Mouse (Mus musculus): ENCODE data around the gene Cldn13.

Gene Cldn13

GRCm38 (mm10) chr5:134933281-134933680 is 18.0 kb upstream of the Cldn13 start:
- DNase-seq, result no peak

- peak; percentile 31 for DNase-seq
These were observed 17.6 kb upstream of the Cldn13 start for GRCm38 (mm10) chr5:134932903-134933276.

DNA sequence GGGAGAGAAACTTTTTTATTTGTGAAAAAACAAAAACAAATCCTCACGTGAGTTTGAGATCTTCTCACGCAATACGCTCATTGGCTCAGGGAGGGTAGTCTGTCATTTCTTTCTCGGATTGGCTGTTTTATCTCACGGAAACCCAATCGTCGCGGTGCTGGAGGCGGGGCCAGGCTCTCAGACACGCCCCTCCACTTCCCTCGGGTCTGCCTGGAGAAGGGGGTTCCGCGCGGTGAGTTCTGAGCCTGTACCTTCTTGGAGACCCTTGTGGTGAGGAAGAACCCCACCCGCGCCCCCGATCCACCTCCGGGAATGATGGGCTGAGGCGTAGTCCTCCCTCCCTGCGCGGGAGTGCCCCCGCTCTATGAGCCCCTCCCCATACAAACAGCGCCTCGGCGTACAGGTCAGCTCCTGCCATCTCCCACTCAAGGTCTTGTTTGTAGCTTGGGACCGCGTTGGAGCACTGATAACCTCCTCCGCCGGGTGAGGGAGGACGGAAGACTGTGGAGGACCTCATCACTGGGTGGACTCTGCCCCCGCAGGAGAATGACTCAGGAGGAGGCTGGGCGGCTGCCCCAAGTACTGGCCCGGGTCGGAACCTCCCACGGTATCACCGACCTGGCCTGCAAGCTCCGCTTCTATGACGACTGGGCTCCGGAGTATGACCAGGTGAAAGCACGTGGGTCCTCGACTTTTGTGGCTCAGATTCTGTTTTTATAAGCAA is 17.0 kb upstream of the Cldn13 start, which contains the start of gene Mettl27:
TSS of gene Mettl27 (plus strand) at position 190 of the 724 bp plus-strand sequence.
- DNase-seq, result peak; percentile 55

DNA sequence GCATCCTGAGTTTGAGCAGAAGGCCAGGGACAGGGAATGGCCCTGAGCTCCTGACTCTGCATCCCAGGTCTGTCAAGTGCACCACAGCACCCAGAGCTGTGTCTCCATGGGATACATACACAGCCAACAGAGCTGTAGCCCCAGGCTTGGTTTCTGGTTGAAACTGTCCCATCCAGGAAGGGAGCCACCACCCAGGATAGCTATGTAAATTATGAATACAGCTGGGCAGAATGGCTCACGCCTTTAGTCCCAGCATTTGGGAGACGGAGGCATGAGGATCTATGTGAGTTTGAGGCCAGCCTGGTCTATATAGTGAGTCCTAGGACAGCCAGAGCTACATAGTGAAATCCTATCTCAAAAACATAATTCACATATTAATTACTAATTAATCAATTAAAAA is 14.7 kb upstream of the Cldn13 start:
- no peak for DNase-seq

DNA sequence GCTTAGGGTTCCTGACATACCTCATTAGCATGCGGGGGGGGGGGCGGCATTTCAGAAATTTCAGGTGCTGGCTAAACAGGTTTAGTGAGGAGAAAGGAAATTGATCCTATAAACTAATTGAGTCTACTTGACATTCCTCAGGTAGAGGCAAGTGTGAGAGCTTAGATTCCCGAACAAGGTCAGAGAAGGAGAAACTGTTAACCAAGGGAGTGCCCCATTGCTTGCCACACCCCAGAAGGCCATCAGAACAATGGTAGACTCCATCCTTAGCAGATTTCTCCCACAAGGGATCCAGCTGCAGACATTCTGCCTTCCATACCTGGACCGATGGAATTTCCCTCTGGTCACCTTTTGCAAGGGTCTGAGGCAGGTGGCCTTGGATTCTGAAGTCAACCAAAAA is 11.4 kb upstream of the Cldn13 start:
- DNase-seq, result no peak

DNA sequence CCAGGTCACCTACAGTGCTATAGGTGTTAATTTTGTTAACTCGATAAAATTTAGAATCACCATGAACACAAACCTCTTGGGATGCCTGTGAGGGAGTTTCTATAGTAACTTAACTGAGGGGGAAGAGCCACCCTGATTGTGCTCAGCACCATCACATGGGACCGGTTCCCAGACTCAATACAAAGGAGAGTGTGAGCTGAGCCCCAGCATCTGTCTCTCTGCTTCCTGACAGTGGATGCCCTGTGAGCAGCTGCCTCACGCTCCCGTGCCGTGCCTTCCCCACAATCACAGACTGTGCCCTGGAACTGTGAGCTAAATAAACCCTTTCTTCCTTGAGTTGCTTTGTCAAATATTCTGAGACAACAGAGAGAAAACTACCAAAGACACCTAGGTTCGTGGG is 7.8 kb upstream of the Cldn13 start:
- no peak for DNase-seq

GRCm38 (mm10) chr5:134921106-134921505 is 5.8 kb upstream of the Cldn13 start:
- no peak for DNase-seq

GRCm38 (mm10) chr5:134920106-134920687 is 4.9 kb upstream of the Cldn13 start:
- DNase-seq, result no peak

DNA sequence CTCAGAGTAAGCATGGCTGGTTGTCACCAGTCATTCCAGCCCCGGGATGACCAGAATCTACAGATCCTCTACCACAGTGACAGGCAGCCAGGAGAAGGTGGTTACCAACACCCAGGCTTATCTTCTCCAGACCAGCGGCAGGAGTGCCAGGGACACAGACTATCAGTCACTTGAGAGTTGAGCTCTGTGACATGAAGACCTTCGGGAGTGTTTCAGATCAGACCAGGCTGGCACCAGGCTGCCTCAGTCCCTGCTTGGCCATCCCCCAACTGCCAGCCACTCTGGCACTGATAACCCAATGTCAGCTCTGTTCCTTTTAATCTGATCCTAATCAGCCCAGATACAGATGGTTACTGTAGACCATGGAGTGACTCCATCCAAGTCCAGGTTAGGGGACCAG is 3.8 kb upstream of the Cldn13 start:
- DNase-seq, result no peak

GRCm38 (mm10) chr5:134918071-134918832 is 2.9 kb upstream of the Cldn13 start:
- peak; percentile 7 for DNase-seq

DNA sequence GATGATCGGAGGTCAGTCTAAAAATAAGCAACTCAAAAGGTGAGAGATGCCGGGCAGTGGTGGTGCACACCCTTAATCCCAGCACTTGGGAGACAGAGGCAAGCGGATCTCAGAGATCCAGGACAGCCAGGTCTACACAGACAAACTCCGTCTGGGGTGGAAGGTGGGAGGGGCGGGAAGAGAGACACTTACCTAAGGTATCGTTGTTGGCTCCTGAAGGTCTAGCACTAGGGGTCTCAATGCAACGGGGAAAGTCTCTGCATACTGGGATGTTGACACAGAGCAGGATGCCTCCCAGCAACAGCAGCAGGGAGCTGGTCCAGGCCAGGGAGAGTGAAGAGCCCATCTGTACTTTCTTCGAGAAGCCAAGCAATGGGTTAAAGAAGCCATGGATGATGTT is 816 bp downstream of the Cldn13 start:
- no peak for DNase-seq

DNA sequence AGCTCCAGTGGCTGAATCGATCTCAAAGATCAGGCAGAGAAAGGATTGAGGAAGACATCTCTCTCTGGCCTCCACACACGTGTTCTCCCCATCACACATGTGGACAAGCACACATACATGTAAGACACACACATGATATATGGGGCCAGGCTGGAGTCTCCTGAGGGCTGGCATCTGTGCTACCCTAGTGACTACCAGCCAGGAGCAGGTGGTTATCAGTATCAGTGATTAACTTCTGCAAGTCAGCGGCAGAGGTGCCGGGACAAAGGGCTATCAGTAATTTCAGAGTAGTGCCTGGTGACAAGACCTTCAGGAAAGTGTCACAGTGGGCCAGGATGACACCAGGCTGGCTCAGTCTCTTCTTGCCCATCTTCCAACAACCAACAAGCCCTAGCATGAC is 1.6 kb downstream of the Cldn13 start:
- DNase-seq, result no peak

GRCm38 (mm10) chr5:134913352-134913751 is 2.0 kb downstream of the Cldn13 start:
- no peak for DNase-seq

- DNase-seq, result no peak
These were observed 3.4 kb downstream of the Cldn13 start for GRCm38 (mm10) chr5:134911901-134912300.

- DNase-seq, result peak; percentile 76
These were observed 8.2 kb downstream of the Cldn13 start for GRCm38 (mm10) chr5:134907135-134907534.

- DNase-seq, result no peak
These were observed 8.7 kb downstream of the Cldn13 start, which contains the start of gene Tmem270 for GRCm38 (mm10) chr5:134906633-134907032. Gene Tmem270, minus strand, starts transcription at chr5:134906733.

GRCm38 (mm10) chr5:134901644-134902027 is 13.7 kb downstream of the Cldn13 start:
- no peak for DNase-seq

- peak; percentile 16 for DNase-seq
These were observed 14.2 kb downstream of the Cldn13 start for GRCm38 (mm10) chr5:134901012-134901643.

DNA sequence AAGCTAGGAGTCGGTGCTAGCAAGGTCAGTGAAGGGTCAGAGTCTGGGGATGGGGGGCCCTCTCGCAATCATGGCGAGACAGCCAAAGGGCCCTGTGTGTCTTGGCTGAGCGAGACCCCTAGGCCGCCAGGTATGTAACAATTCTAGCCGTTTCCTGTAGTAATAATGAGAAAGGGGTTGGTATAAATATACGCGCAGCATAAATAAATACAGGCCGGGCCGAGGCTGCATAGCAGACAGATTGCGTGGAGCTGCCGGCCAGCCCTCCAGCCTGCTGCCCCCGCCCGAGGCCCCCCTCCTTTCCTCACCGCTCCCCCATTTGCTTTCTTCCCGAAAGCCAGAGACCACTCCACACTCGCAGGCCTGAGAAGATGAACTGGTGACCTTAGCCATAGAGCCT is 17.7 kb downstream of the Cldn13 start:
- DNase-seq, result no peak

GRCm38 (mm10) chr5:134896965-134897364 is 18.4 kb downstream of the Cldn13 start:
- no peak for DNase-seq

- DNase-seq, result no peak
These were observed 20.0 kb downstream of the Cldn13 start for GRCm38 (mm10) chr5:134895291-134895690.

- DNase-seq, result no peak
These were observed 22.6 kb downstream of the Cldn13 start for GRCm38 (mm10) chr5:134892717-134893116.

- DNase-seq, result no peak
These were observed 23.8 kb downstream of the Cldn13 start for GRCm38 (mm10) chr5:134891552-134891951.

Data from cerebellum, adult 11 months (tissue).